Mouse (Mus musculus): Measurements from ENCODE around the gene Poldip2. TPM values are rescaled to one million over a fixed set of nuclear protein-coding genes. Genes with fewer than 3 reads are reported as not detected.

The Poldip2 gene
- 94.2 and 96.6 TPM in 2 replicates for polyA plus RNA-seq (2015; fragmentation: Nextera tagmentation; extraction: Ambion mirVana)

- H3K36me3 ChIP-seq (replicated peaks; ENCODE audit: insufficient read depth, low read length): peaks cover 39% of the 10 kb centered on the region
- WGBS (ENCODE audit: insufficient replicate concordance): under 1% methylated on average over 59 of the region's 67 CpGs
- H3K4me2 ChIP-seq (ENCODE audit: low read depth, low read length): peak within 1 kb of the TSS; percentile 94
- ATAC-seq (peak; percentile 98), DNase-seq (peak; percentile 94)
- peak within 1 kb of the TSS; percentile 94 for H3K4me3 ChIP-seq (ENCODE audit: low read depth, low read length)
- no peaks in the 10 kb centered on the region for H3K9me3 ChIP-seq (ENCODE audit: low read length)
- peaks cover 27% of the 10 kb centered on the region for H3K4me1 ChIP-seq (ENCODE audit: insufficient read depth)
- H3K27me3 ChIP-seq (ENCODE audit: insufficient read depth, low read length): no peaks in the 10 kb centered on the region
- TF ChIP-seq EP300 (IDR thresholded peaks at IDR 0.05; ENCODE audit: low read depth) (no peak), CTCF (IDR thresholded peaks at IDR 0.05; ENCODE audit: low read depth) (no peak)
- peak within 1 kb of the TSS; percentile 92 for H3K27ac ChIP-seq (ENCODE audit: low read depth)
- H3K9ac ChIP-seq (replicated peaks): peak within 1 kb of the TSS; percentile 96
Measured at GRCm38 (mm10) chr11:78512025-78512957, at the start of gene Poldip2, which contains the start of gene Tmem199. Gene Poldip2, plus strand, starts transcription at chr11:78512193. Gene Tmem199, minus strand, starts transcription at chr11:78512172.

- DNase-seq (no peak), ATAC-seq (no peak)
- Histone ChIP-seq H3K9me3 (ENCODE audit: low read length) (no peaks in the 10 kb centered on the region), H3K4me1 (ENCODE audit: insufficient read depth) (peaks cover 25% of the 10 kb centered on the region), H3K27me3 (ENCODE audit: insufficient read depth, low read length) (no peaks in the 10 kb centered on the region), H3K9ac (replicated peaks) (no peak overlapping the region), H3K4me2 (ENCODE audit: low read depth, low read length) (no peak overlapping the region), H3K27ac (ENCODE audit: low read depth) (no peak overlapping the region), H3K4me3 (ENCODE audit: low read depth, low read length) (no peak overlapping the region), H3K36me3 (replicated peaks; ENCODE audit: insufficient read depth, low read length) (no peaks in the 10 kb centered on the region)
- 79% methylated on average over 5 of the region's 5 CpGs for WGBS (ENCODE audit: insufficient replicate concordance)
- TF ChIP-seq CTCF (IDR thresholded peaks at IDR 0.05; ENCODE audit: low read depth): no peak
Measured at GRCm38 (mm10) chr11:78462669-78463068, 49.3 kb upstream of the Poldip2 start.

- Histone ChIP-seq H3K27me3 (ENCODE audit: insufficient read depth, low read length) (no peaks in the 10 kb centered on the region), H3K4me1 (ENCODE audit: insufficient read depth) (peaks cover 25% of the 10 kb centered on the region), H3K27ac (ENCODE audit: low read depth) (no peak overlapping the region), H3K9ac (replicated peaks) (no peak overlapping the region), H3K4me2 (ENCODE audit: low read depth, low read length) (no peak overlapping the region), H3K4me3 (ENCODE audit: low read depth, low read length) (no peak overlapping the region), H3K36me3 (replicated peaks; ENCODE audit: insufficient read depth, low read length) (no peaks in the 10 kb centered on the region), H3K9me3 (ENCODE audit: low read length) (no peaks in the 10 kb centered on the region)
- TF ChIP-seq CTCF (IDR thresholded peaks at IDR 0.05; ENCODE audit: low read depth) (no peak), EP300 (IDR thresholded peaks at IDR 0.05; ENCODE audit: low read depth) (no peak)
- ATAC-seq (no peak), DNase-seq (no peak)
- WGBS (ENCODE audit: insufficient replicate concordance): 55% methylated on average over 13 of the region's 13 CpGs
Measured at GRCm38 (mm10) chr11:78463286-78464036, 48.5 kb upstream of the Poldip2 start.

GRCm38 (mm10) chr11:78465116-78465515, 46.9 kb upstream of the Poldip2 start:
- DNase-seq (no peak), ATAC-seq (no peak)
- Histone ChIP-seq H3K9me3 (ENCODE audit: low read length) (no peaks in the 10 kb centered on the region), H3K27ac (ENCODE audit: low read depth) (no peak overlapping the region), H3K36me3 (replicated peaks; ENCODE audit: insufficient read depth, low read length) (no peaks in the 10 kb centered on the region), H3K4me2 (ENCODE audit: low read depth, low read length) (peak overlapping the region; percentile 81), H3K27me3 (ENCODE audit: insufficient read depth, low read length) (no peaks in the 10 kb centered on the region), H3K4me3 (ENCODE audit: low read depth, low read length) (peak overlapping the region; percentile 63; the same call in 1 of the 2 replicates), H3K9ac (replicated peaks) (no peak overlapping the region), H3K4me1 (ENCODE audit: insufficient read depth) (peaks cover 25% of the 10 kb centered on the region)
- 48% methylated on average over 9 of the region's 9 CpGs for WGBS (ENCODE audit: insufficient replicate concordance)
- TF ChIP-seq CTCF (IDR thresholded peaks at IDR 0.05; ENCODE audit: low read depth) (no peak), EP300 (IDR thresholded peaks at IDR 0.05; ENCODE audit: low read depth) (no peak)

GRCm38 (mm10) chr11:78465568-78466180, 46.3 kb upstream of the Poldip2 start, which contains the start of gene Slc46a1:
Gene Slc46a1, plus strand, starts transcription at chr11:78465697.
- Histone ChIP-seq H3K4me2 (ENCODE audit: low read depth, low read length) (peak within 1 kb of the TSS; percentile 81), H3K27me3 (ENCODE audit: insufficient read depth, low read length) (no peaks in the 10 kb centered on the region), H3K27ac (ENCODE audit: low read depth) (peak within 1 kb of the TSS; percentile 82), H3K9me3 (ENCODE audit: low read length) (no peaks in the 10 kb centered on the region), H3K9ac (replicated peaks) (peak within 1 kb of the TSS; percentile 65), H3K36me3 (replicated peaks; ENCODE audit: insufficient read depth, low read length) (no peaks in the 10 kb centered on the region), H3K4me1 (ENCODE audit: insufficient read depth) (peaks cover 25% of the 10 kb centered on the region), H3K4me3 (ENCODE audit: low read depth, low read length) (peak within 1 kb of the TSS; percentile 63)
- WGBS (ENCODE audit: insufficient replicate concordance): under 1% methylated on average over 41 of the region's 41 CpGs
- peak; percentile 88 for ATAC-seq
- TF ChIP-seq CTCF (IDR thresholded peaks at IDR 0.05; ENCODE audit: low read depth): no peak
- TF ChIP-seq EP300 (IDR thresholded peaks at IDR 0.05; ENCODE audit: low read depth): no peak
- DNase-seq: peak; percentile 86

All from liver, postnatal 0 days (tissue).